Mouse (Mus musculus): ENCODE data around the gene Podxl2. TPM values are rescaled to one million over a fixed set of nuclear protein-coding genes. Genes with fewer than 3 reads are reported as not detected.

Gene Podxl2
- under 1 TPM in 1 of 2 experiments, not detected in 1; 0.32 TPM for polyA plus RNA-seq (2017; shearing (Covaris generic))

DNA sequence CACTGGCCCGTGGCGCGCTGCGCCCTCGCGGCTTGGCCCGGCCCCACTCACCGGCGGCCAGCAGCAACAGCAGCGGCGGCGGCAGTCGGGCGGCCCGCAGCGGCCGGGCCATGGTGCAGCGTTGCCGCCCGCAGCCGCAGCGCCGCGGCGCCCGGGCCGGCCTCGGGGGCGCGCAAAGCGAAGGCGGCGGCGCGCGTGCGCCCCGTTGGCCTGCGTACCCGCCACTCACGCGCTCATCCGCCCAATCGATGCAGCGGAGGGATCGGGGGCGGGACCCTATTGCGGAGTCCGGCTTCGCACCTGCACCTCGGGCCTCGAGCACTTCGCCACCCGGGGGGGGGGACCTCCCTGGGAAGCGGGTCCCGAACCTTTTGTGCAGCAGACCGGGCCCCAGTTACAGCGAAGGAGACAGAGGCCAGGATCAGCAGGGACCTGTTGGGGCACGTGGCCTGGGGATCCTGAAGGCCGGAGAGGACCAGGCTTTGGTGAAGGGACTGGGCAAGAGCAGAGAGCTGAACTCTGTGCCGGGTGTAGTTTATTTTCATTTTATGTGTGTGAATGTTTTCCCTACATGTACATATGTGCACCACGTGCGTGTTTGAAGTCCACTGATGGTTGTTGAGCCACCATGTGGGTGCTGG, at the start of gene Podxl2:
Podxl2 (minus strand) TSS at position 177 of the 641 bp plus-strand sequence.
- ATAC-seq, result no peak

- no peak for ATAC-seq
These were observed 44.0 kb upstream of the Podxl2 start for GRCm38 (mm10) chr6:88918802-88919201.

DNA sequence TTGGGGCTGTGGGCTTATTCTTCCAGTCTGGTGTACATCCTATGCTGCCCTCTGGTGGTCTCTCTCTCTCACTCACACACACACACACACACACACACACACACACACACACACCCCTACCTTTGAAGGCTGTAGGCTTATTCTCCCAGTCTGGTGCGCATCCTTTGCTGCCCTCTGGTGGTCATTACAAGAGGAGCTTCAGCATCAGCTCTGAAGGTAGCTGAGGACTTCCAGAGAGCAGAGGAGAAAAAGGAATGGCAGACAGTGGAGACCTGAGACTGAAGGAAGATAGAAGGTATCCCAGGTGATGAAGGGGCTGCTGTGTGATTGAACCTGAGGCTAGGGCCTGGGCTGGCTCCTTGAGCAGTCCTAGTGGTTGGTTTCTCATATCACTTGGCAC, 41.3 kb upstream of the Podxl2 start:
- peak; percentile 49 for ATAC-seq

GRCm38 (mm10) chr6:88915510-88915909, 40.7 kb upstream of the Podxl2 start:
- ATAC-seq, result no peak

GRCm38 (mm10) chr6:88914799-88915198, 40.0 kb upstream of the Podxl2 start:
- no peak for ATAC-seq

DNA sequence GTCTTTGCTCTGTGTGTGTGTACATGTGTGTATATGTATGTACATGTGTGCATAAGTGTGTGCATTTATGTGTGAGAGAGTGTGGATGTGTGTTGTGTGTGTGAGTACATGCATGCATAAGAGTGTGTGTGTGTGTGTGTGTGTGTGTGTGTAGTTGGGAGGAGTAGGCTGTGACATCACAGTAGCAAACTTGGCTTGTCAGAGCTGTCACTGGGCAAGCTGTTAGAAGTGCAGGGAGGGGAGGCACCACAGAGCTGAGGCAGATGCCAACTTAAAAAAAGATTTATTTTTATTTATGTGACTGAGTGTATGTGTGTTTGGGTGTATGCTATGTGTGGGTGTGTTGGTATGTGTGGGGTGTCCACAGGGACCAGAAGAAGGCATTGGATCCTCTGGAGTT, 38.6 kb upstream of the Podxl2 start:
- no peak for ATAC-seq

DNA sequence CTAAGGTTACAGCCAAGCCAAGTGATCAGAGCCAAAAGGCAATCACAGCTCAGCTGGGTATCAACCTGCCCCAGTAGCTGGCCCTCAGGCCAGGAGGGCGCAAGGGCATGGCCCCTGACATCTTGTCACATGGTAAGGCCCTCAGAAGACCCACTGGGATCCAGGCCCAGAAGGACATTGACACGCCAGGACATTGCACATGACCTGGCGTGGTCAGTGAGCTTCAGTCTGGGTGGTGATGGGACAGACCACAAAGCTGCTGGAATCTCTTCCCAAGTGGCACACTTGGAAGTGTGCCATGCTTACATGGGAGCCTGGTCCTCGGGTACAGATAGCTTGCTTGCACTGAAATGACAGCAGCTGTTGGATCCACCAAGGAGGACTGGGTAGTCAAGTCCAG, 38.2 kb upstream of the Podxl2 start:
- ATAC-seq, result no peak

- ATAC-seq, result no peak
These were observed 34.3 kb upstream of the Podxl2 start for GRCm38 (mm10) chr6:88909151-88909550.

GRCm38 (mm10) chr6:88906369-88907108, 31.7 kb upstream of the Podxl2 start:
- ATAC-seq, result peak; percentile 36

DNA sequence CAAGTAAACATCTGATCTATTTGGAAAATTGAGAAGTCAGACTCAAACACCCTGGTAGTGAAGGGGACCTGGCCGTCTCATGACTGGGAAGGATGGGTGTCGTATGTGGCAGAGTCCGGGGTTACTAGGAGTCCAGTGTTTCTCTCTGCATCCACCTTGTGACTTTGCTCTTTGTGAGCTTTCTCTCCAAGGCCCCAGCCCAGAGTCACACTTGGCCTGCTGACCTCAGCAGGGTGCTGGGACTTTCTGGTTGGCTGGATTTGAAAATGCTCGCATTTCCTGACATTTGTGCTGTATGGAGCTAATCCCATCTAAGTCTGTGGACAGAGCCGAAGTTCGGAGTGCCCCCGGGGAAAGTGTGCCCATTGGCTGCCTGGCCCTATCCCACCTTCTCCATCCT, 30.2 kb upstream of the Podxl2 start:
- no peak for ATAC-seq

DNA sequence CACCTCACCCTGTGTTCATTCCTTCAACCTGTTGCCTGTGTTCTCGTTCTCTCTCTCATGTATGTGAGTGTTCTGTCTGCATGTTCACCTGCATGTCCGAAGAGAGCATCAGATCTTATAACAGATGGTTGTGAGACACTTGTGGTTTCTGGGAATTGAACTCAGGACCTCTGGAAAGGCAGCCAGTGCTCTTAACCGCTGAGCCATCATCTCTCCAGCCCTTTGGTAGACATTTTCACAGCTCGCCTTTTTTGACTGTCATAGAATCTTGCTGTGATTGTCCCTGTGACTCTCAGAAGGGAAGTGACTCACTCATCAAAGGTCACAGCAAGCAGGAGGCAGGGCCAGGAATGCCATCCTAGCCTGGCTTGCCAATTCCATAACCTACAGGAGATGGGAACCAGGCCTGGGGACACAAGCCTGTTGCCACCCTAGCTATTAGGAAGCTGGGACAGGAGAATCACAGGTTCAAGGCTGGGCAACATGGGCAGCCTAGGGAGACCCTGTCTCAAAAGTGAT, 29.7 kb upstream of the Podxl2 start:
- ATAC-seq, result no peak

DNA sequence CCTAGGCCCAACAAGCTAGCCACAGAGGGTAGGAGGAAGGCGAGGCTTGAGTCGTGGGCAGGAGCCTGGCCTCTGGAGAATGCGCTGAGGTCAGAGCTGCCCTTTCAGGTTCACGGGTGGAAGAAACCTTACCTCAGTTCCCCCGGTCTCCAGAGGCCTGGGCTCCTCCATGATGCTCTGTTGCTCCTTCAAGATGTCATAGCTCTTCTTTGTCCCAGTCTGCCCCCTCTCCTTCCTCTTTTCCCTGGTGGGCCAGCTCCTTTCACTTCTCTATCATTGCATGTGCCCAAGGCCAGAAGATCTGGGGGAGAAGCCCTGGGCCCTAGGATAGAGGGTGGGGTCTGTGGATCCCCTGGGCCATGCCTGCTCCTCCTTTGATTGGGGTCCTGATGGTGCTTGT, 28.9 kb upstream of the Podxl2 start:
- ATAC-seq, result no peak

DNA sequence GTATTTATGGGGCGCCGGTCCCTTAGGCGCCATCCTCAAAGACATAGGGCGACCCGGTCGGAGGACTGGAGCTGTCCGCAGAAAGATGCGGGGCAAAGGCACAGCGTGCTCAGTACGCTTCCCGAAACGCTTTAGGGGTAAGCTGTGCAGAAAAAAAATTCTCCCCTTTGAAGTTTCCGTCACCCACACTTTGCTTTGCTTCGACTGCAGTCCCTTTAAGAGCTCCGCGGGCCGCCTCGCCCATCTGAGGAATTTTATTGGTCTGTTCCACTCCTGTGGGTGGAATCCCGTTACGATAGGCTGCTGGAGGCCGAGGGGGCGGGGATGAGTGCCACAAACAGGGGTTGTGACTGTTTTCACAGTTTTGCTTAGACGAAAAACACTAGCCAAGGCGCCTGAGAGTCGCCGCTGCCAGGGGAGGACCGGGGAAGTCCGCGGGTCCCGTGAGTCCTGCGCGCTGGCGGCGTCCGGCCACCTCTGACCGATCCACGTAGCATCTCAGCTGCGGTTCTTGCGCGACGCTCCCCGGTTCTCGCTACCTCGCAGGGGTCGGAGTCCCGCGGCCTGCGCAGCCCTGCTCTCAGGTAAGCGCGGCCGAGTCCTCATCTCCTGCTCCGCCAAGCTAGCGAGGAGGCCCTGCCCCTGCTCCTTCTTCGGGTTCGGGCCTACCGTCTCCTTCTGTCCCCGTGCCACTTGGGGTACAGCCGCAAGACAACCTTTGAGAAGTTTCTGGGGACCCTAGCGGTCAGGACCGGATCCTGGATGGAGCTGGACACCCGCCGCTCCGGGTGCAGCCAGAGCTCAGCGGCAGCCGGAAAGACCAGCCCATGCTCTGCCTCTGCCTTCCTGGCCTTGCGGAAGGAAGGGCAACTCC, 27.3 kb upstream of the Podxl2 start, which contains the start of gene Tpra1:
Tpra1 (plus strand) TSS at position 305 of the 874 bp plus-strand sequence.
- ATAC-seq, result peak; percentile 86

- no peak for ATAC-seq
These were observed 26.6 kb upstream of the Podxl2 start for GRCm38 (mm10) chr6:88901471-88901870.

- no peak for ATAC-seq
These were observed 24.8 kb upstream of the Podxl2 start for GRCm38 (mm10) chr6:88899628-88900027.

GRCm38 (mm10) chr6:88899086-88899485, 24.2 kb upstream of the Podxl2 start:
- ATAC-seq, result no peak

DNA sequence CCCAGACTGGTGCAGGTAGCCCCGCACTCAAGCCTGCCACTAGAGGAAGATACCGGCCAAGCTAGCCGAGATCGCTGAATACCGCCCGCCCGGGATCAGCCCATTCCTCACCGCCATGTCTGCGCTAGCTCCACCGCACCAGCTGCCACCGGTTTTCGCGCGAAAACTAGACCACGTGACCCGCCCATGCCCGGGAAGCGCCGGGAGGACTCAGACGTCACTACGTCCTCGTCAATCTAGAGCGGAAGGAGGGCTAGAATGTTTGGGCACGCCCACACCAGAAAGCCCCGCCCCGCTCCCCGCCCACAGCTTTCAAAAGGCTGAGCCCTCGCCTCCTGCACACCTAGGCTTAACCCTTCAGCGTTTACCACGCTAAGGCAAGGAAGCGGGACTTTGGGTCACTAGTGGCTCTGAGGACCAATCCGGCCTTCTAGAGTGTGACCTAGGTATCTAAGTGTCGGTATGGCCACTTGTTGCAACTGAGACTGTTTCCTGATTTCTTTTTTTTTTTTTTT, 23.7 kb upstream of the Podxl2 start, which contains the start of gene Mcm2:
Mcm2 (minus strand) TSS at position 247 of the 515 bp plus-strand sequence.
- peak; percentile 75 for ATAC-seq

GRCm38 (mm10) chr6:88897246-88897645, 22.4 kb upstream of the Podxl2 start:
- no peak for ATAC-seq

GRCm38 (mm10) chr6:88895943-88896342, 21.1 kb upstream of the Podxl2 start:
- no peak for ATAC-seq

- no peak for ATAC-seq
These were observed 18.7 kb upstream of the Podxl2 start for GRCm38 (mm10) chr6:88893559-88893958.

GRCm38 (mm10) chr6:88890832-88891231, 16.0 kb upstream of the Podxl2 start:
- ATAC-seq, result no peak

DNA sequence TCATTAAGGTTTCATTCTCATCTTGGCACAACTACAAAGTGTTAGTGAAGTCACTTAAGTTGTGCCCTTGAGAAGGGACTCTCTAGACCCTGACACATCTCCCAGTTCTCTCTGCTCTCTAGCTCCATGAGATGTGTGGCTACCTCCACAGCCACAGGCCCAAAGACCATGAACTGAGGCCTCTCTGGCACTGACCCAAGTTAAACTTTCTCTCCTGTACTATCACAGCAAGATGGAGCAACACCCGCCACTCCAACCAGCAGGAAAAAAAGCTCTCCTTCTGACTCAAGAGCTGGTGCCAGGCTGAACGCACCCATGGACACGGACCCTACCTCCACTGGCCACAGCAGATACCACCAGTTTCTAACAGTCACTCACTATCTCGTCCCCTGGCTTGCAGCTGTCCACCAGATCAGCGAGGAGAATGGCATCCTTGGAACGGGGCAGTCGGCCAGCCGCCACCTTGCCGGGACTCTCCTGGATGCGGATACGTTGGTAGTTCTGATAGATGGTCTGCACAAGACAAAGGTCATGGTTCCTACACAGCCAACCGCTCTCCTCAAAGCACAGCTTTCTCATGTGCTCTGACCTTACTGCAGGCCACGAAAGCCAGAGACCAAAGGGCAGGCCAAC, 14.7 kb upstream of the Podxl2 start:
- no peak for ATAC-seq

Data from CD4-positive, CD25-positive, alpha-beta regulatory T cell, adult 4 months (primary cell).